Mouse (Mus musculus): ENCODE results near the gene Slc22a4. TPM values are rescaled to one million over a fixed set of nuclear protein-coding genes. Genes with fewer than 3 reads are reported as not detected.

The Slc22a4 gene
- total and polyA plus RNA-seq, 2 experiments from 2014 or later = 0.96 to 2.1 TPM

DNA sequence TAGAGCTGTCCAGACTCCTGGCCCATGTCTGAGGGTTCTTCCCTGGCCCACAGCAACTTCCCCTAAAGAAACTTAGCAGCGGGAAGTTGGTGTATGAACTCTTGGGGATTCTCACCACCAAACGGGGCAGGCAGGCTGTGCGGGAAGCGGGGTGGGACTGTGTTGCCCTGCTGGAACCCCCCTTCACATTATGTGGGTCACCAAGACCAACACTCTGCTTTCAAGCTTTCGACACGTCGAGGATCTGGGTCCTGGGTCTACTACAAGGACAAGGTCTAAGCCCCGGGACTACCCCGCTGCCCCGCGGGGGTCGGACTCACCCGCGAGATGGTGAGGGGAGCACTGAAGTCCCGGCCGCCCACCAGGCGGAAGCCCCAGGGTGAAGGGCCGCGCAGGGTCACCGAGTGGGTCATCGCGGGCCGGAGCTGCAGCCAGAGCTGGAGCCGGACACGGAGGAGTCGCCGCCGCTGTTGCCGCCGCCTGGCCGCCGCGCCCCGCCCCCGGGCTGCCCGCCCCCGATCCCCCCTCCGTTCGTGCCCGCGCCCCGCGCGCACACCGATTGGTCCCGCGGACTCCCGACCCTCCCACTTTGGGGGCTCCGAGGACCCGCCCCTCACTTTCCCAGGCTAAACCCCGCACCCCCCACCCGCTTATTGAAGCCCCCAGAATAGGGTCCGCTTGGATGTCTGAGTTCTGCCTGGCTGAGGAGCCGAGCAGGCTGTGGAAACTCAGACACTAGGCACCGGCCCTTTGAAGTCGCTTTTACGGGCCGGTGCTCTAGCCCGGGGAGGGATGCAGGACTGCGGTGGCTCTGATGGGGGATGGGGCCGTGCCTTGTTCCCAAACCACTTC, 40.9 kb upstream of the Slc22a4 start, which contains the start of gene Pdlim4:
Gene Pdlim4, minus strand, starts transcription at position 495 of the 852 bp plus-strand sequence.
- Histone ChIP-seq H3K4me2 (ENCODE audit: low read depth, low read length) (peak within 1 kb of the TSS; percentile 90), H3K9me3 (replicated peaks; ENCODE audit: control insufficient read depth, low read length) (no peaks in the 10 kb centered on the region), H3K9ac (replicated peaks; ENCODE audit: low read depth, low read length) (peak within 1 kb of the TSS; percentile 56), H3K36me3 (replicated peaks; ENCODE audit: control insufficient read depth, insufficient read depth, low read length) (no peaks in the 10 kb centered on the region), H3K4me1 (ENCODE audit: control insufficient read depth, insufficient read depth) (peaks cover 37% of the 10 kb centered on the region), H3K27me3 (ENCODE audit: control insufficient read depth, insufficient read depth, low read length) (peaks cover 21% of the 10 kb centered on the region), H3K27ac (ENCODE audit: low read depth) (no peak within 1 kb of the TSS), H3K4me3 (ENCODE audit: low read depth, low read length) (peak within 1 kb of the TSS; percentile 58)
- WGBS = 5% methylated on average over 33 of the region's 61 CpGs
- ATAC-seq (ENCODE audit: insufficient read depth, low read depth) = no peak
- TF ChIP-seq EP300 (IDR thresholded peaks at IDR 0.05; ENCODE audit: low read depth) (no peak), CTCF (IDR thresholded peaks at IDR 0.05; ENCODE audit: low read depth) (no peak)
- DNase-seq (ENCODE audit: low spot score) = no peak

DNA sequence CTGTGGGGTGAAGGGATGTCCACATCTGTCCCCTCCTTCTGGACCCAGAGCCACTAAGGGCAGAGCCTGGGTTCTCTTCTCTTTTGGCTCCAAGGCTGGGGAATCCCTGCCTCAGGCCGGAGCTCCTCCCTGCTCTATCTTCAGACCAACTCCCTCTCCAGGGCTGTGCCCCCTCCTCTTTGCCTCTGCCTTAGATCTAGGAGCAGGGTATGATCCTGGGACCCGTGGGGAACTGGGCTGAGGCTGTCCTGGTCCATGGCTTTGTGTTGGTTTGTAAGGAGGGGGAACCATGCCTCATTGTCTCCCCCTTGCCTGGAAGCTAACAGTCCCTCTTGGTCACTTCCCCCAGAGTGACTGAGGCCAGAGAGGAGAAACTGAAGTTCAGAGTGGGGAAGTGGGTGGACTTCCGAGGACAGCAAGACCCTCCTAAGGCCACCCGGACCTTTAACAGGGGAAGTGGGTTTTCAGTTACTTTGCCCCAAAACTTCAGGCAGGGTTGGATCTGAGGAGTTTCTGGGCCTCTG, 40.2 kb upstream of the Slc22a4 start:
- Histone ChIP-seq H3K27ac (ENCODE audit: low read depth) (no peak overlapping the region), H3K36me3 (replicated peaks; ENCODE audit: control insufficient read depth, insufficient read depth, low read length) (no peaks in the 10 kb centered on the region), H3K9ac (replicated peaks; ENCODE audit: low read depth, low read length) (peak overlapping the region; percentile 56), H3K4me2 (ENCODE audit: low read depth, low read length) (peak overlapping the region; percentile 90), H3K27me3 (ENCODE audit: control insufficient read depth, insufficient read depth, low read length) (peaks cover 21% of the 10 kb centered on the region), H3K4me1 (ENCODE audit: control insufficient read depth, insufficient read depth) (peaks cover 39% of the 10 kb centered on the region), H3K9me3 (replicated peaks; ENCODE audit: control insufficient read depth, low read length) (no peaks in the 10 kb centered on the region), H3K4me3 (ENCODE audit: low read depth, low read length) (peak overlapping the region; percentile 58)
- DNase-seq (ENCODE audit: low spot score) (no peak), ATAC-seq (ENCODE audit: insufficient read depth, low read depth) (no peak)
- TF ChIP-seq EP300 (IDR thresholded peaks at IDR 0.05; ENCODE audit: low read depth) = no peak
- TF ChIP-seq CTCF (IDR thresholded peaks at IDR 0.05; ENCODE audit: low read depth) = no peak
- WGBS = 46% methylated on average over 4 of the region's 4 CpGs

DNA sequence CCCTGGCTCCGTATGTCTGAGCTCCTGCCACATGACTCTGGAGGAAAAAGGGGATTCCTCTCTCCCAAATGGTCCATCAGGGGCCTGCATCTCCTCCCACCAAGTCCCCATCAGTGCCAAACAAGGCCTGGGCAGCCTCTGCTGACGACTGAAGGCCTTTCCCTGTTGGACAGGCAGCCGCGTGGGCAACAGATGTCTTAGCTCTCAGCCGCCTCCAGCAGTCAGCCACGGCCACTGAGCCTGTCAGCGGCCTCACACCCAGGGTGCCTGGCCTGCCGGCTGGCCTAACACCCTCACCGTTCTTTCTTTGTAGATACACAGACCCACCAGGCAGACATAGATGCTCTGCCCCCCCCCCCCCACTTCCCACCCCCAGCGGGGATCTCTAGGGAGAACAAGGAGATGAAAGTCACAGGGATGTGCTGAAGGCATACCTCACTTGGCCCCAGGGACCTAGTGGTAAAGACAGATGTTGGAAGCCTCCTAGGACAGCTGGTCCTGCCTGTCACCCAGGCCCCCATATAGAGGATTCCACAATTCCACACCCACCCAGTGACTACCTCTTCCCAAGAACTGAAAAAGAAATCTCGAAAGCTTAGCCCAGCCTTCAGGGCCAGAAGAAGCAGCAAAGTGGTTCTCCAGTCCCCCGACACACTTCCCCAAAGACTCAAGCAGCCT, 39.6 kb upstream of the Slc22a4 start:
- TF ChIP-seq EP300 (IDR thresholded peaks at IDR 0.05; ENCODE audit: low read depth) (no peak), CTCF (IDR thresholded peaks at IDR 0.05; ENCODE audit: low read depth) (no peak)
- H3K27ac ChIP-seq (ENCODE audit: low read depth) = 0 out of 2 replicates have a peak overlapping the region, but pooled peaks have one; percentile 27
- no peaks in the 10 kb centered on the region for H3K36me3 ChIP-seq (replicated peaks; ENCODE audit: control insufficient read depth, insufficient read depth, low read length)
- no peak overlapping the region for H3K9ac ChIP-seq (replicated peaks; ENCODE audit: low read depth, low read length)
- WGBS = 47% methylated on average over 12 of the region's 12 CpGs
- ATAC-seq (ENCODE audit: insufficient read depth, low read depth) (peak; percentile 33; the same call in 1 of the 2 replicates), DNase-seq (ENCODE audit: low spot score) (peak; percentile 53)
- peak overlapping the region; percentile 58 for H3K4me3 ChIP-seq (ENCODE audit: low read depth, low read length)
- H3K4me2 ChIP-seq (ENCODE audit: low read depth, low read length) = peak overlapping the region; percentile 90
- peaks cover 21% of the 10 kb centered on the region for H3K27me3 ChIP-seq (ENCODE audit: control insufficient read depth, insufficient read depth, low read length)
- H3K4me1 ChIP-seq (ENCODE audit: control insufficient read depth, insufficient read depth) = peaks cover 39% of the 10 kb centered on the region
- no peaks in the 10 kb centered on the region for H3K9me3 ChIP-seq (replicated peaks; ENCODE audit: control insufficient read depth, low read length)

DNA sequence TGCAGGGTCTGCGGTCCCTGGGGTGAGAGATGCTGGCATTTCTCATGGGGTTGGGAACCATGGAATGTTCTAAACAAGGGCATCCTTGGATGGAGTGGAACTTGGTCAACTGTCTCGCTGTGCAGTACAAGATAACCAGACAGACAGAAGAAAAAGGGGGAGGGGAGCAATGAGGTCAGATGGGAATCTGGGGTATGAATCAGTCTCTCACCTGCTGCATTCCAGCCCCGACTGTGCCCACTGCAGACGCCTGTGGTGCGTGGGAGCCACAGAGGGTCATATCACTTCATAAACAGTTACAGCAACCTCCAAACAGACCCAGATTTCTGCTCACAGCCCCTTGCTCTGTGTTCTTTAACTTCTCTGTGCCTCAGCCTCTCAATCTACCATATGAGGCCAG, 38.5 kb upstream of the Slc22a4 start:
- Histone ChIP-seq H3K4me1 (ENCODE audit: control insufficient read depth, insufficient read depth) (peaks cover 39% of the 10 kb centered on the region), H3K4me2 (ENCODE audit: low read depth, low read length) (no peak overlapping the region), H3K36me3 (replicated peaks; ENCODE audit: control insufficient read depth, insufficient read depth, low read length) (no peaks in the 10 kb centered on the region), H3K27ac (ENCODE audit: low read depth) (no peak overlapping the region), H3K9me3 (replicated peaks; ENCODE audit: control insufficient read depth, low read length) (no peaks in the 10 kb centered on the region), H3K27me3 (ENCODE audit: control insufficient read depth, insufficient read depth, low read length) (peaks cover 21% of the 10 kb centered on the region), H3K9ac (replicated peaks; ENCODE audit: low read depth, low read length) (no peak overlapping the region), H3K4me3 (ENCODE audit: low read depth, low read length) (no peak overlapping the region)
- TF ChIP-seq CTCF (IDR thresholded peaks at IDR 0.05; ENCODE audit: low read depth) (no peak), EP300 (IDR thresholded peaks at IDR 0.05; ENCODE audit: low read depth) (no peak)
- DNase-seq (ENCODE audit: low spot score) = no peak
- 64% methylated on average over 5 of the region's 5 CpGs for WGBS
- ATAC-seq (ENCODE audit: insufficient read depth, low read depth) = no peak

DNA sequence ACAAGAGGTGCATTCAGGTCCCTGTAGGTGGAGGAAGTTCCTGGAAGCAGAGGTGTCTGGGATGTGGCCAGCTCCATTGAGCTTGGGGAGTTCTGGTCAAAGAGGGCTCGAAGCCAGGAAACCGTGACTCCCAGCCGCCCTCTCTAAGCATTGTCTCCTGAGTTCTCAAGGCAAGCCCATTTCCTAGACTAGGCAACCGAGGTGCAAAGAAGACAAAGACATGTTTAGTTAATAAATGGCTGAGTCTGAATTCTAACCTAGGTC, 38.0 kb upstream of the Slc22a4 start:
- no peak overlapping the region for H3K27ac ChIP-seq (ENCODE audit: low read depth)
- no peak for ATAC-seq (ENCODE audit: insufficient read depth, low read depth)
- TF ChIP-seq CTCF (IDR thresholded peaks at IDR 0.05; ENCODE audit: low read depth) (no peak), EP300 (IDR thresholded peaks at IDR 0.05; ENCODE audit: low read depth) (no peak)

More for the DNA sequence above, 38.0 kb upstream of the Slc22a4 start:
- H3K27me3 ChIP-seq (ENCODE audit: control insufficient read depth, insufficient read depth, low read length) = peaks cover 21% of the 10 kb centered on the region
- DNase-seq (ENCODE audit: low spot score) = no peak
- H3K9ac ChIP-seq (replicated peaks; ENCODE audit: low read depth, low read length) = no peak overlapping the region
- no peak overlapping the region for H3K4me2 ChIP-seq (ENCODE audit: low read depth, low read length)
- H3K4me1 ChIP-seq (ENCODE audit: control insufficient read depth, insufficient read depth) = peaks cover 41% of the 10 kb centered on the region
- no peak overlapping the region for H3K4me3 ChIP-seq (ENCODE audit: low read depth, low read length)
- H3K36me3 ChIP-seq (replicated peaks; ENCODE audit: control insufficient read depth, insufficient read depth, low read length) = no peaks in the 10 kb centered on the region
- 72% methylated on average over 4 of the region's 4 CpGs for WGBS
- no peaks in the 10 kb centered on the region for H3K9me3 ChIP-seq (replicated peaks; ENCODE audit: control insufficient read depth, low read length)

Data from heart, postnatal 0 days (tissue).